Comparison of ENCODE assay signal across 40 mouse cellular contexts in the genomic region with DNA sequence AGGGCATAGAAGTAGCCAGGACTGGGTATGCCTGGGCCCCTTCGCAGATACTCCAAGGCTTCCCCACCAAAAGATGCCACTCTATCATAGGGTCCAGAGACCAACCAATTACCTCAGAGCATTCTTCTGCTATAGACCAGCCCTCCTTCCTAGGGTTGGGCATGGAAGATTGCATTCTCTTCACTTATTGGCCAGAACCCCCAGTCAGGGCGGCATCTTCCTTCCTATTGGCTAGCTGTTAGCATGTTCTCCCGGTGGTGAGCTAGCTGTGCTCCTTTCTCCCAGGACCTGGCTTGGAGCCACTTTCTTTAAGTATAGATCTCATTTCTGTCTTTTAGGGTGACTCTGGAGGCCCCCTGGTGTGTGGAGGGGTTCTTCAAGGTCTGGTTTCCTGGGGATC. TPM values are rescaled to one million over a fixed set of nuclear protein-coding genes. Genes with fewer than 3 reads are reported as not detected.
DNase-seq lines count a peak whose midpoint lies in the region; ATAC-seq and TF ChIP-seq lines count a peak whose summit lies in the region.
"Had no signal": no experiment of that assay in that cellular context is flagged by ENCODE, and none has a peak within 500 bp of the region (broad histone marks: within the 10 kb centered on the region; RNA-seq: fewer than 3 reads in every experiment).

No protein-coding gene starts in this region.

- no peak for TF ChIP-seq CTCF in lung, adult 2 months (IDR thresholded peaks at IDR 0.05; ENCODE audit: insufficient read depth, low read length)
- no peak for TF ChIP-seq CTCF in liver, postnatal 0 days (IDR thresholded peaks at IDR 0.05; ENCODE audit: low read depth)

- no peak overlapping the region for H3K27ac ChIP-seq in forebrain, embryonic 10.5 days
- no peak overlapping the region for H3K27ac ChIP-seq in forebrain, embryonic 12.5 days
- H3K27ac ChIP-seq in limb, embryonic 10.5 days = no peak overlapping the region
- no peak overlapping the region for H3K27ac ChIP-seq in liver, postnatal 0 days (ENCODE audit: low read depth)
- H3K27ac ChIP-seq: embryonic facial prominence, embryonic 10.5 days; embryonic facial prominence, embryonic 15.5 days; gastrocnemius, adult 2 months; heart, adult 2 months; intestine, embryonic 15.5 days; limb, embryonic 13.5 days; neural tube, embryonic 13.5 days had no signal

- TF ChIP-seq POLR2A in lung, adult 2 months (IDR thresholded peaks at IDR 0.05; ENCODE audit: borderline replicate concordance, extremely low read depth, low read depth, low read length) = no peak

- H3K9me3 ChIP-seq in forebrain, embryonic 10.5 days = peaks cover 3% of the 10 kb centered on the region; the same call in 1 of the 2 replicates
- H3K9me3 ChIP-seq in forebrain, embryonic 12.5 days = no peaks in the 10 kb centered on the region
- no peaks in the 10 kb centered on the region for H3K9me3 ChIP-seq in limb, embryonic 10.5 days (replicated peaks)
- no peaks in the 10 kb centered on the region for H3K9me3 ChIP-seq in liver, postnatal 0 days (ENCODE audit: low read length)
- H3K9me3 ChIP-seq: embryonic facial prominence, embryonic 10.5 days; embryonic facial prominence, embryonic 15.5 days; intestine, embryonic 15.5 days; limb, embryonic 13.5 days; neural tube, embryonic 13.5 days had no signal

- no peak for ATAC-seq in forebrain, embryonic 12.5 days (ENCODE audit: low FRiP score)
- ATAC-seq in liver, postnatal 0 days = no peak
- ATAC-seq: activated CD4-positive, CD25-positive, alpha-beta regulatory T cell, adult 4 months; forebrain, embryonic 14.5 days; hindbrain, embryonic 16.5 days; intestine, embryonic 15.5 days; Patski had no signal

- H3K4me3 ChIP-seq in forebrain, embryonic 10.5 days = no peak overlapping the region
- H3K4me3 ChIP-seq in forebrain, embryonic 12.5 days (replicated peaks) = no peak overlapping the region
- no peak overlapping the region for H3K4me3 ChIP-seq in lung, adult 2 months (replicated peaks; ENCODE audit: extremely low read depth, low read depth, low read length)
- no peak overlapping the region for H3K4me3 ChIP-seq in limb, embryonic 10.5 days
- no peak overlapping the region for H3K4me3 ChIP-seq in liver, postnatal 0 days (ENCODE audit: low read depth, low read length)
- H3K4me3 ChIP-seq: embryonic facial prominence, embryonic 10.5 days; embryonic facial prominence, embryonic 15.5 days; gastrocnemius, adult 2 months; heart, adult 2 months; intestine, embryonic 15.5 days; limb, embryonic 13.5 days; myocyte; neural tube, embryonic 13.5 days had no signal

- H3K4me1 ChIP-seq in forebrain, embryonic 10.5 days = peaks cover 16% of the 10 kb centered on the region
- peaks cover 8% of the 10 kb centered on the region; the same call in 1 of the 2 replicates for H3K4me1 ChIP-seq in forebrain, embryonic 12.5 days
- no peaks in the 10 kb centered on the region for H3K4me1 ChIP-seq in lung, adult 2 months (ENCODE audit: control insufficient read depth, insufficient read depth, low read length)
- peaks cover 5% of the 10 kb centered on the region; the same call in 1 of the 2 replicates for H3K4me1 ChIP-seq in limb, embryonic 10.5 days
- H3K4me1 ChIP-seq in liver, postnatal 0 days (ENCODE audit: insufficient read depth) = no peaks in the 10 kb centered on the region
- H3K4me1 ChIP-seq: intestine, embryonic 15.5 days; limb, embryonic 13.5 days; neural tube, embryonic 13.5 days had no signal

- H3K27me3 ChIP-seq in forebrain, embryonic 10.5 days (ENCODE audit: poor library complexity, severe bottlenecking) = no peaks in the 10 kb centered on the region
- no peaks in the 10 kb centered on the region for H3K27me3 ChIP-seq in forebrain, embryonic 12.5 days
- H3K27me3 ChIP-seq in limb, embryonic 10.5 days (ENCODE audit: low read depth, poor library complexity, severe bottlenecking) = no peaks in the 10 kb centered on the region
- no peaks in the 10 kb centered on the region for H3K27me3 ChIP-seq in liver, postnatal 0 days (ENCODE audit: insufficient read depth, low read length)
- H3K27me3 ChIP-seq: embryonic facial prominence, embryonic 15.5 days; intestine, embryonic 15.5 days; limb, embryonic 13.5 days; neural tube, embryonic 13.5 days; Patski had no signal

- no peaks in the 10 kb centered on the region for H3K36me3 ChIP-seq in forebrain, embryonic 10.5 days (replicated peaks)
- no peaks in the 10 kb centered on the region for H3K36me3 ChIP-seq in forebrain, embryonic 12.5 days (replicated peaks)
- H3K36me3 ChIP-seq in limb, embryonic 10.5 days = no peaks in the 10 kb centered on the region
- H3K36me3 ChIP-seq in liver, postnatal 0 days (replicated peaks; ENCODE audit: insufficient read depth, low read length) = no peaks in the 10 kb centered on the region
- H3K36me3 ChIP-seq: embryonic facial prominence, embryonic 10.5 days; embryonic facial prominence, embryonic 15.5 days; intestine, embryonic 15.5 days; limb, embryonic 13.5 days; neural tube, embryonic 13.5 days had no signal

- peak; percentile 9 for DNase-seq in forebrain, embryonic 10.5 days (ENCODE audit: extremely low spot score, low spot score)
- peak; percentile 2 for DNase-seq in lung, adult 2 months
- DNase-seq in lung, postnatal 36 days = no peak
- peak; percentile 7 to 34 for DNase-seq in spleen, postnatal 4 days (ENCODE audit: low spot score in 2 of 2)
- DNase-seq in spleen, postnatal 36 days (ENCODE audit: low spot score in 2 of 2) = no peak
- DNase-seq in limb, embryonic 10.5 days (ENCODE audit: low spot score) = peak; percentile 13
- DNase-seq in liver, postnatal 0 days = no peak
- DNase-seq: adrenal gland, adult 2 months; adrenal gland, postnatal 36 days; cerebellum, adult 18-20 months; cerebellum, postnatal 10 days; gastrocnemius, adult 2 months; gastrocnemius, postnatal 36 days; heart, postnatal 14 days; kidney, adult 9 months; kidney, postnatal 14 days; layer of hippocampus, adult 9-11 months; lung, postnatal 14 days; right cerebral cortex, postnatal 25 days had no signal

- no peak overlapping the region for H3K9ac ChIP-seq in forebrain, embryonic 12.5 days
- no peak overlapping the region for H3K9ac ChIP-seq in liver, postnatal 0 days (replicated peaks)
- H3K9ac ChIP-seq: embryonic facial prominence, embryonic 15.5 days; intestine, embryonic 15.5 days; limb, embryonic 13.5 days; neural tube, embryonic 13.5 days had no signal

- H3K4me2 ChIP-seq in forebrain, embryonic 12.5 days = no peak overlapping the region
- H3K4me2 ChIP-seq in liver, postnatal 0 days (ENCODE audit: low read depth, low read length) = no peak overlapping the region
- H3K4me2 ChIP-seq: embryonic facial prominence, embryonic 15.5 days; intestine, embryonic 15.5 days; limb, embryonic 13.5 days; liver, embryonic 11.5 days; midbrain, embryonic 11.5 days; neural tube, embryonic 13.5 days had no signal

- WGBS in forebrain, embryonic 10.5 days = 74% methylated on average over 3 of the region's 3 CpGs
- WGBS in forebrain, embryonic 12.5 days = 77% methylated on average over 3 of the region's 3 CpGs
- WGBS in lung, adult 2 months = 70% methylated on average over 3 of the region's 3 CpGs
- WGBS in limb, embryonic 10.5 days = 69% methylated on average over 3 of the region's 3 CpGs
- 71% methylated on average over 3 of the region's 3 CpGs for WGBS in liver, postnatal 0 days (ENCODE audit: insufficient replicate concordance)

- TF ChIP-seq EP300 in liver, postnatal 0 days (IDR thresholded peaks at IDR 0.05; ENCODE audit: low read depth) = no peak

RNA-seq across cellular contexts. Expression of gene Klk11, which starts 1.5 kb away (rescaled TPM):
- polyA plus RNA-seq in forebrain, embryonic 10.5 days (2016; fragmentation: Nextera tagmentation; extraction: Ambion mirVana) = 0.11 TPM in 1 of 2 replicates, not detected in the other
- polyA plus RNA-seq in forebrain, embryonic 12.5 days (2016; fragmentation: Nextera tagmentation; extraction: Ambion mirVana) = not detected in 2 replicates
- polyA plus RNA-seq in lung, adult 2 months (2012; rRNA removed) = 3.2 and 26.4 TPM in 2 replicates
- polyA plus RNA-seq in limb, embryonic 10.5 days (2016; fragmentation: Nextera tagmentation; extraction: Ambion mirVana) = 0.13 and 0.33 TPM in 2 replicates
- not detected in 2 replicates for polyA plus RNA-seq in liver, postnatal 0 days (2015; fragmentation: Nextera tagmentation; extraction: Ambion mirVana)
- polyA plus RNA-seq: adrenal gland, adult 2 months; brain, embryonic 14.5 days; cortical plate, adult 2 months; forebrain, embryonic 14.5 days; frontal cortex, adult 2 months; heart, embryonic 14.5 days; hindbrain, embryonic 11.5 days; hindbrain, embryonic 16.5 days; liver, embryonic 11.5 days; liver, embryonic 16.5 days; midbrain, postnatal 0 days; neural tube, embryonic 13.5 days; Patski had no signal

RNA-seq across cellular contexts. Expression of gene Klk12, which starts 4.2 kb away (rescaled TPM):
- polyA plus RNA-seq in forebrain, embryonic 10.5 days (2016; fragmentation: Nextera tagmentation; extraction: Ambion mirVana) = not detected in 2 replicates
- polyA plus RNA-seq in forebrain, embryonic 12.5 days (2016; fragmentation: Nextera tagmentation; extraction: Ambion mirVana) = not detected in 2 replicates
- 5.8 TPM in 1 of 2 replicates, not detected in the other for polyA plus RNA-seq in lung, adult 2 months (2012; rRNA removed)
- not detected in 2 replicates for polyA plus RNA-seq in limb, embryonic 10.5 days (2016; fragmentation: Nextera tagmentation; extraction: Ambion mirVana)
- polyA plus RNA-seq in liver, postnatal 0 days (2015; fragmentation: Nextera tagmentation; extraction: Ambion mirVana) = not detected in 2 replicates
- polyA plus RNA-seq: activated CD4-positive, CD25-positive, alpha-beta regulatory T cell, adult 4 months; adrenal gland, adult 2 months; brain, embryonic 14.5 days; cortical plate, adult 2 months; embryonic facial prominence, embryonic 10.5 days; frontal cortex, adult 2 months; heart, adult 2 months; heart, embryonic 14.5 days; hindbrain, embryonic 11.5 days; hindbrain, embryonic 16.5 days; intestine, embryonic 15.5 days; limb, embryonic 13.5 days; liver, embryonic 11.5 days; liver, embryonic 16.5 days; midbrain, embryonic 11.5 days; midbrain, postnatal 0 days; neural tube, embryonic 13.5 days; Patski had no signal

RNA-seq across cellular contexts. Expression of gene Klk10, which starts 7.9 kb away (rescaled TPM):
- polyA plus RNA-seq in forebrain, embryonic 10.5 days (2016; fragmentation: Nextera tagmentation; extraction: Ambion mirVana) = 0.11 and 0.43 TPM in 2 replicates
- polyA plus RNA-seq in forebrain, embryonic 12.5 days (2016; fragmentation: Nextera tagmentation; extraction: Ambion mirVana) = 0.28 TPM in 1 of 2 replicates, not detected in the other
- polyA plus RNA-seq in lung, adult 2 months (2012; rRNA removed) = 1.7 and 117 TPM in 2 replicates
- polyA plus RNA-seq in limb, embryonic 10.5 days (2016; fragmentation: Nextera tagmentation; extraction: Ambion mirVana) = 0.20 and 0.25 TPM in 2 replicates
- polyA plus RNA-seq in liver, postnatal 0 days (2015; fragmentation: Nextera tagmentation; extraction: Ambion mirVana) = not detected in 2 replicates
- polyA plus RNA-seq: liver, embryonic 11.5 days; liver, embryonic 16.5 days; midbrain, postnatal 0 days; neural tube, embryonic 13.5 days; Patski had no signal

RNA-seq across cellular contexts. Expression of gene Klk9, which starts 18.8 kb away (rescaled TPM):
- not detected in 2 replicates for polyA plus RNA-seq in forebrain, embryonic 10.5 days (2016; fragmentation: Nextera tagmentation; extraction: Ambion mirVana)
- polyA plus RNA-seq in forebrain, embryonic 12.5 days (2016; fragmentation: Nextera tagmentation; extraction: Ambion mirVana) = not detected in 2 replicates
- polyA plus RNA-seq in lung, adult 2 months (2012; rRNA removed) = 11.6 TPM in 1 of 2 replicates, not detected in the other
- 0.09 TPM in 1 of 2 replicates, not detected in the other for polyA plus RNA-seq in limb, embryonic 10.5 days (2016; fragmentation: Nextera tagmentation; extraction: Ambion mirVana)
- not detected in 2 replicates for polyA plus RNA-seq in liver, postnatal 0 days (2015; fragmentation: Nextera tagmentation; extraction: Ambion mirVana)
- polyA plus RNA-seq: activated CD4-positive, CD25-positive, alpha-beta regulatory T cell, adult 4 months; adrenal gland, adult 2 months; brain, embryonic 14.5 days; cortical plate, adult 2 months; forebrain, embryonic 14.5 days; frontal cortex, adult 2 months; heart, embryonic 14.5 days; intestine, embryonic 15.5 days; liver, embryonic 11.5 days; liver, embryonic 16.5 days; midbrain, embryonic 11.5 days; midbrain, postnatal 0 days; myocyte; neural tube, embryonic 13.5 days; Patski had no signal

RNA-seq across cellular contexts. Expression of gene Klk8, which starts 24.5 kb away (rescaled TPM):
- polyA plus RNA-seq in forebrain, embryonic 10.5 days (2016; fragmentation: Nextera tagmentation; extraction: Ambion mirVana) = 12.6 and 12.8 TPM in 2 replicates
- 5.0 and 5.3 TPM in 2 replicates for polyA plus RNA-seq in forebrain, embryonic 12.5 days (2016; fragmentation: Nextera tagmentation; extraction: Ambion mirVana)
- 14.5 and 23.8 TPM in 2 replicates for polyA plus RNA-seq in lung, adult 2 months (2012; rRNA removed)
- 13.7 and 16.4 TPM in 2 replicates for polyA plus RNA-seq in limb, embryonic 10.5 days (2016; fragmentation: Nextera tagmentation; extraction: Ambion mirVana)
- polyA plus RNA-seq in liver, postnatal 0 days (2015; fragmentation: Nextera tagmentation; extraction: Ambion mirVana) = 2.2 and 3.2 TPM in 2 replicates
- polyA plus RNA-seq: myocyte, Patski had no signal

Comparison
In these comparisons a context has a peak if more than half of its experiments do, and no peak if none do; other contexts are left out.
1. DNase-seq: peak in forebrain, embryonic 10.5 days (single experiment), lung, adult 2 months (single experiment), spleen, postnatal 4 days (2 of 2) and limb, embryonic 10.5 days (single experiment); none in lung, postnatal 36 days (single experiment), spleen, postnatal 36 days (0 of 2) and liver, postnatal 0 days (single experiment).